Mouse (Mus musculus): ENCODE data around the gene Sfxn4.

The Sfxn4 gene

DNA sequence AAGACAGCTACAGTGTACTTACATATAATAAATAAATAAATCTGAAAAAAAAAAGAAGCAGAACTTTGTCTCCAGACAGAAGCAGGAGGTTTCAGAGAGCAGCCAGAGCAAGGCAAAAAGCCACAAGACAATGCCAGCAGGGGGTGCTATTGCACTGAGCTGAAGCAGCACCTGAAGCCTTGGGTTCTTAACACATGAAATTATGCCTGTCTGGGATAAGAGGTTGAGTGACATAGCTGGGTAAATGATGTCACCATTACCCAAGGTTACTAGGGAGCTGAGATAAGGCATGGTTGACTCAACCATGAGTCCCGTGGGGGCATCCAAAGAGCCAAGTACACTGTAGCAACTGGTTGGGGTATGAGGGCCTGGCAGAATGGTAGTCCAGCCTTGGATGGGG lies 23.5 kb downstream of the Sfxn4 start:
- DNase-seq (ENCODE audit: low read depth, low spot score), result peak; percentile 57

DNA sequence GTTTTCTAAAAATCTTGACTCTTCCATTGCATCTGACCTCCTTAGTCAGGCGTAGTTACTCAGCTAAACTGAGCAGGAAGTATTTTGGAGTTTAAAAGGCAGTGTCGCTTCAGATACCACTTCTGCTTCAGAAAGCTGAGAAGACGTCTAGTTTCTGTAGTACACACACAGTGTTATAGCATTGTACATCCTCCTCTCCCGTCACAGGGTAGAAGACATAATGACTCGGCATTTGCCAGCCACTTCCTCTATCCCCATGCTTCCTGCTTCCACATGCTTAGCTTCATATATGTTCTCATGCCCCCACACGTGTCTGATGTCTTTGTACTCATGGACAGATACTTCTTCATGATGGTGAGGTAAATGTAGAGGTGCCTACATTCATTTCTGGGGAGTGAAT lies 42.6 kb downstream of the Sfxn4 start:
- DNase-seq (ENCODE audit: low read depth, low spot score), result no peak

DNA sequence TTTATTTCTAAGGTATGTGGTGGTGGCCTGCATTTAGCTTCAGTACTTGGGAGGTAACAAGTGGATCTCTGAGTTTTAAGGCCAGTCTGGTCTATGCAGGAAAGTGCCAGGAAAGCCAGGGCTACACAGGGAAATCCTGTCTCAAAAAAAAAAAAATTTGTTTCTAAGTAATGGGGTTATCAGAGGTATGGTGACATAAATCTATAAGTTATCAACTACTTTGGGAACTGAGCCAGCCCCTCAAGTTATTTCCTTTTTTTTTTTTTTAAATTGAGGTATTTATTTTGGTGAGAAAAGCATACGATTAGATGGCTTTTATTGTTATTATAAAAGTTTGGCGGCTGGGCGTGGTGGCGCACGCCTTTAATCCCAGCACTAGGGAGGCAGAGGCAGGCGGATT lies 48.1 kb downstream of the Sfxn4 start:
- no peak for DNase-seq (ENCODE audit: low read depth, low spot score)

DNA sequence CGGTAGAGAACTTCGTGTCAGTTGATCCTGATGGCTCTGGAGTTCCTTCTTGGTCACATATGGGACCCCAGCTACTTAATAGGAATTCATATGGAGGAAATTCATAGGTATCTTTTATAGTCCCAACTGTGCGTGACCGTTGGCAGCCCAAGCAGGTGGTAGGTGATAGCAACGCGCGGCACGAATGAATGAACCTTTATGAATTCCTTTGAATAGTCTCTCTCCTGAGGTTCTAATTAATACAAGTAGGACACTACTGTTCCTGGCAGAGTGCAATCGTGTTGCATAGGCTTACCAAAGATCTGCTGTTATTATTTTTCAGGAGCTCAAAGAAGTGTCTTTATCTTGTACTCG lies 49.3 kb downstream of the Sfxn4 start:
- DNase-seq (ENCODE audit: low read depth, low spot score), result no peak

DNA sequence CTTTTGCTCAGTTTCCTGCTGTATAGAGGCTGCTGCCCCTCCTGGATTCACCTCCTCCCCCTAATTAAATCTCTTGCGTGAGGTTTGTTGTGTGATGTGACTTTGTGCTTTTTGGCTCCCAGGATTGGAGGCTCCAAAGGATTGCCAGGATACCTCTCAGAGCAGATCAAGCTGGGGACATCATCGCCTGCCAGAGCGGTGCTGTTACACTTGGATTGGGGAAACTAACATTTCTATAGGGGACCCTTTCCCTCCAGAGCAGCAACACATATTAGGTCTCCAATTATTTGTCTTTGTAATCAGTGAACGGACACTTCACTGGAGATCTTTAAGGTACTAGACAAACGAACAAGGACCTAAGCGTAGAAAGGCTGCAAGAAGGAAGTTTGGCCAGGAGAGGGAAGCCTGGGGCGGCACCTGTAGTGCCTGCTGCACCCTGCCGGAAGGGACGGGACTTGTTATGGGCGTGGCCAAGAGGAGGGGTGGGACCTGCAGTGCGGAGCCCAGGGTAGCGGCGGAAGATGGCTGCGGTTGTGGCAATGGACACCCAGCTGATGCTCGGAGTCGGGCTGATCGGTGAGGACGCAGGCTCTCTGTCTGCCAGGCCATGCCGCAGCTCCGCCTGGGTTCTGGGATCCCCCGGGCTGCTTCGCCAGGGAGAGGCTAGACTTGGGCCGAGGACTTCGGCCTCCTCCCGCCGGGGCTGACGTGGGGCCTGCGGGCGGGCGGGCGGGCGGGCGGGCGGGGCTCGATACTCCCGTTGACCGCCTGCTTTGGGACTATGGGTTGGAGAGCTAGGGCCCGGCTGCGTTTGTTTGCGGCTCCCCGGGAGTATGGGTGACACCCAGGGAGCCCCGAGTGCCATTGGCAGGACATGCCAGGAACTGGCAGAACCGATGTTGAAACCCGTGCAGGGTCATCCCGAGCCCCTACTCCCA lies 49.9 kb downstream of the Sfxn4 start, which contains the start of gene Fam45a:
Gene Fam45a, plus strand, starts transcription at position 488 of the 938 bp plus-strand sequence.
- peak; percentile 79 for DNase-seq (ENCODE audit: low read depth, low spot score)

DNA sequence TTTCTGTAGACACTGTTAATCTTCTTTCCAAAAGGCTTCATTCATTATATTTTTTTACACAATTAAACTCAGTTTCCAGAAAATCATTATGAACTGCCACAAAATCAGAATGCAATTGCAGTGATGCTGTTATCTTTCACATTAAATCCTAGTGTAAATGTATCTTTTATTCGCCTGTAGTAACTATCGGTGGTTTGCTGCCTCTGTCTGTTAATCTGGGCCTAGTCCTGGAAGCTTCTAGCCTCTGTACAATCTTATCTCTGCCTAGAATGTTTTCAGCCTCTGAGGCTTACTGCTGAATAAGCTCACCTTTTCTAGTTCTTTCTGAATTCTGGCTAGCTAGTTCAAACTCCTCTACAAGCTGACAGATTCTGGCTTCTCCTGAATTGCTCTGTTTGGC lies 51.4 kb downstream of the Sfxn4 start:
- no peak for DNase-seq (ENCODE audit: low read depth, low spot score)

DNA sequence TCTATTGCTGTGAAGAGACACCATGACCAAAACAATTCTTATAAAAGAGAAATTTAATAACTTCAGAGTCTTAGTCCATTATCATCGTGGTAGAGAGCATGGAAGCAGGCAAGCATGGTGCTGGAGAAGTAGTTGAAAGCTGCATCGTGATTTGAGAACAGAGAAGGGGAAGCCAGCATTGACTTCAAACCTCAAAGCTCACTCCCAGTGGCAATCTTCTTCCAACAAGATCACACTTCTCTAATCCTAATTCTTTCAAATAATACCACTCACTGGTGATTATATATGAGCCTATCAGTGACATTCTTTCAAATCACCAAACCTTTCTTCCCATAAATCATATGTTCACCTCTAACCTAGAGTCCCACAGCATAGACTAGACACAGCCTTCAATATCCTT lies 56.4 kb downstream of the Sfxn4 start:
- no peak for DNase-seq (ENCODE audit: low read depth, low spot score)

DNA sequence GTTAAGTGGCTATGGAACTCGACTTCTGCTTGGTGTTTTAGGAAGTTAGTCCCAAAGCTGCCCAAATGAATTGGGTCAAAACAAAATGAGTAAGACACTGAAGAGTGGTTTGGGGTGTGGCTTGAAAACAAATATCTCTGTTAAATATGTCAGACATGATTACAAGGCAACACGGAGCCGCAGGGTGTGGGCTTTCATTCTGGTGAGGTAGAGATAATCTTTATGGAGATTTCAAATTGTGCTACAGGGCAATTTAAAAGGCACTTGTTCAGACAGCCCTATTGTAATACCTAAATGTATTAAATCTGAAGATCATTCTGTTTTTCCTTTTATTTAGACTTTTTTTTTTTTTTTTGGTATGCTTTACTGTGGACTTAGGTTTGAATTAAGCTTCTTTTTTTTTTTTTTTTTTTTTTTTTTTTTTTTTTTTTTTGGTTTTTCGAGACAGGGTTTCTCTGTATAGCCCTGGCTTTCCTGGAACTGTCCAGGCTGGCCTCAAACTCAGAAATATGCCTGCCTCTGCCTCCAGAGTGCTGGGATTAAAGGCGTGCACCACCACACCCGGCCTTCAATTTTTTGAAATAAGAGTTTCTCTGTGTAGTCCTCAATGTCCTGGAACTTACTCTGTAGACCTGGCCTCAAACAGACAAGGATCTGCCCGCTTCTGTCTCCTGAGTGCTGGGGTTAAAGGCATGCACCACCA lies 61.3 kb downstream of the Sfxn4 start:
- DNase-seq (ENCODE audit: low read depth, low spot score), result no peak

DNA sequence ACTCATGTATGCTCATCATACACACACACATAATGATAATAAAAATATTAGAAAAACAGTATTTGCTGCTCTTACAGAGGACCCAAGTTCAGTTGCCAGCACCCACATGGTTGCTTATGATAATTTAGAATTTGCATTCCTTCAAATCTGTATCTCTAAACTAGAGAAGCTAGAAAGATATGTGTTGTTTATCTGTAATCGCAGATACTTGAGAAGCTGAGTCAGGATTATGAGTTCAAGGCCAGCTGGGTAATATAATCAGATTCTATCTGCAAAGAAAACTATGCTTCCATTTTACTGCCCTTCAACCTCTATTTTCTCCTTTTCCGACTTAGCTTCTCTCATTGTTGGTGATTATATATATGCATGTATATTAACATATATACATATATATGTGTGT lies 63.9 kb downstream of the Sfxn4 start:
- DNase-seq (ENCODE audit: low read depth, low spot score), result no peak

DNA sequence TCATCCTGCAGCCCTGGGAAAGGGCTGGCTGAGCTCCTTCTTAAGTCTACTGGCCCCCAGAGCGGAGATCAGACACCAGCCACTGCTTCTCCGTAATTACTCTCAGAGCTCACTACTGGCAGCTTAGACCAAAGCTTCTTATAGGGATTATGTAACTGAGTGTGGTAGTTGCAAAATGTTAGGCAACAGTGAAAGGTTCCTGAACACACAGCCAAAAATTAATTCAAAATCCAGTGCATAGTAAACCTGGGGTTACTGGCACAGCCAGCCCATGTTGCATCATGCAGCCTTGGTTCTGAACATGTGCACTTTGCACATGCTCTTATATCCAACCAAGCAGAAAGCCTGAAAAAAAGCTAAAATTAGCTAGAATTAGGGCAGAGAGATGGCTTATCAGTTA lies 66.0 kb downstream of the Sfxn4 start:
- peak; percentile 56 for DNase-seq (ENCODE audit: low read depth, low spot score)

DNA sequence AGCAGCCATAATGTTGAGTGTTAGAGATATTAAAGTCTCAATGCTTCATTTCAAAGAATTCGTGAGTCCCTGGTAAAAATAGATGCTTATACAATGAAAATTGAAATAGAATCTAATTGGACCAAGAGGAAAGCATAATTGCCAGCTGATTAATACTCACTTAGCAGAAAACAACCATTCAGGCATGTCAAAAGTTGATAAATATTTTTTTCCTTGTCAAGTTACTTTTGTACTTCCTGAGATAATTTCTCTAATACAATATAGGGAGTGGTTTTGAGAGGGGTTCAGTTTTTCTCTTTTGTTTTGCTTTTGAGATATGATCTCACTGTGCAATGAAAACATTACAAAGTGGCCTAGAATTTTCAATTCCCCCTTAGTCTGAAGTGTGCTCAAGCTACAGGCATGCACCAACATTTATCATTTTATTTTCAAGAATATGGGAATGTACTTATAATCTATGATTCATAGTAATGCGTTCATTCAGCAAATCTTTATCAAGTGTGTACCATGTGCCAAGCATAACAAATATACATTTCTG lies 68.0 kb downstream of the Sfxn4 start:
- DNase-seq (ENCODE audit: low read depth, low spot score), result no peak

DNA sequence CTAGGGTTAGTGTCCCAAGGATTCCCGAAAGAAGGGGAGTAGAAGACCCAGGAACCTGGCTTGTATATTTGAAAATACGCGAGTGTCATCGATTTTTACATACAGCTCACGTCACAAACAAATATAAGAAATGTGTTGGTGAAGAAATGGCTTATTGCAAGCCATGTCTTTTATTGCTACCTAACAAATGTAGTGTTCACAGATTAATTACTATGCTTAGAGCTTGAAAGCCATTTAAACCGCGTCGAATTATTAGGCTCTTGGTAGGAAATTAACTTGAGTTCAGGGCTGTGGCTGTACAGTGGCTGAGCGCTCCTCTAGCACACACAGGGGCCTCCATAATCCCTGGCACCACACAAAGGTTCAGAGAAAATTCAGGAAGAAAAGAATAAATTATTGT lies 70.1 kb downstream of the Sfxn4 start:
- no peak for DNase-seq (ENCODE audit: low read depth, low spot score)

DNA sequence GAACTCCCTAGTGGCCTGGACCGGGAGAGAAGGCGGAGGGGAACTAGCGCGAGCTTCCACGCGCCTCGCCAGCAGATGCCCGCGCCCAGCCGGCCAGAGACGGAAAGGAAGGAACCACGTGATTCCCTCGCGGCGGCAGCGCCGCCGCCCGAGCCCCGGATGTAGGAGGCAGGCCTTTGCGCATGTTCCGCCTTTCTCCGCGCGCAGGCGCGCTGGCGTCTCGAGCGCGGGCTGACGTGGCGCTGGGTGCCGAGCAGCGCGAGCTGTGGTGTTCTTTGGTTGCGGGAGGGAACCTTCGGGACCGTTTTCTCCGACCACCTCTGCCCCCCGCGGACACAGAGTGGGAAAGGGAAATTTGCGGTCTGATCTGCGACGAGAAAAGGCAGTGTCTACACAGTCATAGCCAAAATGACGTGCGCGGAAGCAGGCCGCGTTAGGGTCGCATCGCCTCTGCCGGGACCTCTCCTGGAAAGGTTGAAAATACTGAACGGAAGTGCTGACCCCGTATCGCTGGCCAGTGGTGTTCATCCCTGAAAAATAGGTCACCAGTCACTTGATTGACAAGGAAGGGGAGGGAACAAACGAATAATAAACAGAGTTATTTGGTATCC lies 70.6 kb downstream of the Sfxn4 start, which contains the start of gene Eif3a:
Gene Eif3a, minus strand, starts transcription at position 108 of the 611 bp plus-strand sequence.
- DNase-seq (ENCODE audit: low read depth, low spot score), result peak; percentile 92

DNA sequence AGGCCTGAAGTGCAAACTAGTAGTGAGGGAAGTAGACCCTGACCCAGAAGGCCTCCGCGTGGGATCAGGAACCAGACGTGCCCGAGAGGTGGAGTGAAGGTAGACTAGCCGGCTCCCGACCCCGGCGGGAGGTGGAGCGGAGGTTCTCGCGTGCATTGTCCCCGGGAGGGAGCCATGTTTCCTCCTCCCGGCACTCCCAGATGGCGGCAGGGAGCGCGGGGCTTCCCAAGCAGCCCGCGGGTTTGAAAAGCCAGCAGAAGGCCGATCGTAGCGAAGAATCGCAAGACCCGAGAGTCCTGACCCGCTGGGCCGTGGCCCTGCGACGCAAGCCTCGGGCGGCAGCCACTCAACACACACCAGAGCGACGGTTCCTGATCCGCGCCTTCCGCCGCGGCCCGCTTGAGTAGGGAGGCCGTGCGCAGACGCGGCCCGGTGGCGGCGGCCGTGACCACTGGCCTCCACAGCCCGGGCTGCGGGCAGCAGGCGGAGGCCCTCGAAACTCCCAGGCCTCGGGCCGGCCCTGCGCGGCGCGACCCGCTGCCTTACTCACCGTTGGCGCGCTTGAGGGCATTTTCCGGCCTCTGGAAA lies 71.3 kb downstream of the Sfxn4 start:
- no peak for DNase-seq (ENCODE audit: low read depth, low spot score)

DNA sequence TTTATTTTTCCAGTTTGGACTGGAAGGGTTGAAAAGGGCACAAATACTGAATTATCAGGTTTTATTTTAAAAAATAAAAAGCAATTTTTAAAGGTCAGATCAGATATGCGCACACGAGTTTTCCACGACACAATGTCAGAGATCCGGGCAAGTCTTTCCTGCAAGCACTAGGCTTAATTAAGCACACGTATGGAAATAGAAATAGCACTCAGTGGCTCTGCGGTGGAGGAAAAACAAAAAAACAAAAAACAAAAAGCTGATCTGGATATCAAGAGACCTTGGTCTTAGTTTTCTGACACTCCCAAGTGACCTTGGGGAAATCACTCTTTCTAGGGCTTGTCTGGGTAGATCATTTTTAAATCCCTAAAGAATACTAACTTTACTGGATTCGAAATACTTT lies 71.8 kb downstream of the Sfxn4 start:
- no peak for DNase-seq (ENCODE audit: low read depth, low spot score)

DNA sequence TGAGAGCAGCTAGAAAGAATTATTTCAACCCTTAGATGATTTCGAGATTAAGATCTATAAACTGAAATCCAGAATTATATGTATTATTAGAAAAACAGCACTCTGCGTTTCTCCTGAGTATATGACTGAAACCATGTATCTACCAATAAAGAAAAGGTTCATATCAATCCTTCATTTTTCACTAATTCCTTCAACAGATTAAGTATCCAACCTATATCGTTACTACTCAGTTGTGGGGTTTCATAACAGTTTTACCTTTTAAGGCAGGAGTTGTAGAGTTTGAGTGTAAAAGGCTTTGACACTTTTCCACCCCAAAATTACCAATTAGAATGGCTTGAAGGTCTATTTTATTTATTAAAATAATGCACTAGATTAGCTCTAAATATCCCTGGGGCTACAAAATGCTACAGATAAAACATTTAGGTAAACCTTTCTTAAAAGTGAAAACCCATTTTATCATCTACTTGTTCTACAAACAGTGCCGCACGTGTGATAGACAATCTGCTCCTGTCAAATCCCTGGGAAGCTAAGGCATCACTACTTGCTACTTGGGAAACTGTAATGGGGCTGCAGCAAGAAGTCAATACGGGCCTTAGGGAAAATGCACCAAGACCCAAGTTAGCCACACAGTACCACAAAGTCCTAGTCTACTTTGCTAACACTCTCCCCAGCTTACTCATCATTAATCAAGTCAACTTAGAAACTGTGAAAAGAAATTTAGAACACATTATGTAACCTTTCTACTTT lies 72.9 kb downstream of the Sfxn4 start:
- no peak for DNase-seq (ENCODE audit: low read depth, low spot score)

DNA sequence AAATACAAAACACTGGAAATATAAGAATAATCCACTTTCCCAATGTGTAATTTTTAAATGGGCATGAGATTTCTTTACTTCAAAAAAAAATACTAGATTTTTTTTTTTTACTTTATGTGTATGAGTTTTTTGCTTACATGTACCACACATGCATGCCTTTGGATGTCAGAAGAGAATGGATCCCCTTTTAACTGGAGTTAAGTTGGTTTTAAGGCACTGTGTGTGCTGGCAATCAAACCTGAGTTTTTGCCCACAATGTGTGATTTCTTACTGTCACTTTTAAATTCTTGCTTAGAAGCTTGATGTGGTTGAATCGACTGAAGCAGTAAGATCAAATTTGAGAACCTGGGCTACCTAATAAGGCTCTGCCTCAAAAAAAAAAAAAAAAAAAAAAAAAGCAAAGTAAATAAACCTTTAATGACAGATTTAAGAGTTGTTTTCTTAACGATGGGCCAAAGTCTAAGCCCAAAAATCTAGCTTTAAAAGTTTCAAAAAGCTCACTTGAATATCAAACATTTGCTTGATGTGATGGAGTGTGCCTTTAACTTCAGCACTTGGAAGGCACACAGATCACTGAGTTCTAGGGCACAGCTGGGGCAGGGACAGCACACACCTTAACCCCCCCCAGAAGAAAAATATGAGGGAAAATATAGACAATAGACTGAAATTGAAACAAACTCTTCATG lies 73.7 kb downstream of the Sfxn4 start:
- no peak for DNase-seq (ENCODE audit: low read depth, low spot score)

Data from retina, postnatal 7 days (tissue).